Mouse (Mus musculus): ENCODE results near the gene Col4a1. TPM values are rescaled to one million over a fixed set of nuclear protein-coding genes. Genes with fewer than 3 reads are reported as not detected.

Gene Col4a1
- polyA plus RNA-seq, 1 experiment: 14.8 TPM

GRCm38 (mm10) chr8:11206509-11206908, 106.1 kb downstream of the Col4a1 start:
- Histone ChIP-seq H3K27me3 (ENCODE audit: control insufficient read depth, insufficient read depth, low read length) (no peaks in the 10 kb centered on the region), H3K27ac (ENCODE audit: insufficient read depth, low read length) (no peak overlapping the region), H3K4me3 (replicated peaks; ENCODE audit: insufficient read depth, low read depth, low read length) (no peak overlapping the region), H3K4me1 (ENCODE audit: control insufficient read depth, insufficient read depth, low read length) (no peaks in the 10 kb centered on the region)
- DNase-seq: no peak
- TF ChIP-seq POLR2A (IDR thresholded peaks at IDR 0.05; ENCODE audit: borderline replicate concordance, insufficient read depth, low read length) (no peak), CTCF (IDR thresholded peaks at IDR 0.05; ENCODE audit: borderline replicate concordance, insufficient read depth, low read depth, low read length) (no peak)
- WGBS: 61% methylated on average over 8 of the region's 8 CpGs

GRCm38 (mm10) chr8:11205532-11205931, 107.1 kb downstream of the Col4a1 start:
- 82% methylated on average over 9 of the region's 9 CpGs for WGBS
- DNase-seq: no peak
- TF ChIP-seq POLR2A (IDR thresholded peaks at IDR 0.05; ENCODE audit: borderline replicate concordance, insufficient read depth, low read length): no peak
- no peak for TF ChIP-seq CTCF (IDR thresholded peaks at IDR 0.05; ENCODE audit: borderline replicate concordance, insufficient read depth, low read depth, low read length)
- no peak overlapping the region for H3K27ac ChIP-seq (ENCODE audit: insufficient read depth, low read length)
- no peaks in the 10 kb centered on the region for H3K27me3 ChIP-seq (ENCODE audit: control insufficient read depth, insufficient read depth, low read length)
- no peaks in the 10 kb centered on the region for H3K4me1 ChIP-seq (ENCODE audit: control insufficient read depth, insufficient read depth, low read length)
- no peak overlapping the region for H3K4me3 ChIP-seq (replicated peaks; ENCODE audit: insufficient read depth, low read depth, low read length)

GRCm38 (mm10) chr8:11203260-11204110, 109.1 kb downstream of the Col4a1 start:
- DNase-seq: no peak

GRCm38 (mm10) chr8:11198650-11199049, 114.0 kb downstream of the Col4a1 start:
- Histone ChIP-seq H3K4me1 (ENCODE audit: control insufficient read depth, insufficient read depth, low read length) (no peaks in the 10 kb centered on the region), H3K27me3 (ENCODE audit: control insufficient read depth, insufficient read depth, low read length) (no peaks in the 10 kb centered on the region), H3K27ac (ENCODE audit: insufficient read depth, low read length) (no peak overlapping the region), H3K4me3 (replicated peaks; ENCODE audit: insufficient read depth, low read depth, low read length) (no peak overlapping the region)
- 63% methylated on average over 7 of the region's 7 CpGs for WGBS
- peak; percentile 32 to 42 for DNase-seq
- TF ChIP-seq CTCF (IDR thresholded peaks at IDR 0.05; ENCODE audit: borderline replicate concordance, insufficient read depth, low read depth, low read length): no peak
- TF ChIP-seq POLR2A (IDR thresholded peaks at IDR 0.05; ENCODE audit: borderline replicate concordance, insufficient read depth, low read length): no peak

More at GRCm38 (mm10) chr8:11203260-11204110, 109.1 kb downstream of the Col4a1 start:
- no peak overlapping the region for H3K27ac ChIP-seq (ENCODE audit: insufficient read depth, low read length)
- no peaks in the 10 kb centered on the region for H3K4me1 ChIP-seq (ENCODE audit: control insufficient read depth, insufficient read depth, low read length)
- TF ChIP-seq CTCF (IDR thresholded peaks at IDR 0.05; ENCODE audit: borderline replicate concordance, insufficient read depth, low read depth, low read length): no peak
- TF ChIP-seq POLR2A (IDR thresholded peaks at IDR 0.05; ENCODE audit: borderline replicate concordance, insufficient read depth, low read length): no peak
- 70% methylated on average over 12 of the region's 12 CpGs for WGBS
- no peak overlapping the region for H3K4me3 ChIP-seq (replicated peaks; ENCODE audit: insufficient read depth, low read depth, low read length)
- H3K27me3 ChIP-seq (ENCODE audit: control insufficient read depth, insufficient read depth, low read length): no peaks in the 10 kb centered on the region

GRCm38 (mm10) chr8:11197988-11198387, 114.6 kb downstream of the Col4a1 start:
- TF ChIP-seq CTCF (IDR thresholded peaks at IDR 0.05; ENCODE audit: borderline replicate concordance, insufficient read depth, low read depth, low read length) (no peak), POLR2A (IDR thresholded peaks at IDR 0.05; ENCODE audit: borderline replicate concordance, insufficient read depth, low read length) (no peak)
- Histone ChIP-seq H3K27ac (ENCODE audit: insufficient read depth, low read length) (no peak overlapping the region), H3K27me3 (ENCODE audit: control insufficient read depth, insufficient read depth, low read length) (no peaks in the 10 kb centered on the region), H3K4me1 (ENCODE audit: control insufficient read depth, insufficient read depth, low read length) (no peaks in the 10 kb centered on the region), H3K4me3 (replicated peaks; ENCODE audit: insufficient read depth, low read depth, low read length) (no peak overlapping the region)
- 70% methylated on average over 3 of the region's 3 CpGs for WGBS
- no peak for DNase-seq

- no peaks in the 10 kb centered on the region for H3K4me1 ChIP-seq (ENCODE audit: control insufficient read depth, insufficient read depth, low read length)
- H3K4me3 ChIP-seq (replicated peaks; ENCODE audit: insufficient read depth, low read depth, low read length): no peak overlapping the region
- WGBS: 80% methylated on average over 11 of the region's 11 CpGs
- no peaks in the 10 kb centered on the region for H3K27me3 ChIP-seq (ENCODE audit: control insufficient read depth, insufficient read depth, low read length)
- TF ChIP-seq CTCF (IDR thresholded peaks at IDR 0.05; ENCODE audit: borderline replicate concordance, insufficient read depth, low read depth, low read length): no peak
- no peak for TF ChIP-seq POLR2A (IDR thresholded peaks at IDR 0.05; ENCODE audit: borderline replicate concordance, insufficient read depth, low read length)
- DNase-seq: no peak
- no peak overlapping the region for H3K27ac ChIP-seq (ENCODE audit: insufficient read depth, low read length)
Measured at GRCm38 (mm10) chr8:11197261-11197660, 115.4 kb downstream of the Col4a1 start.

- TF ChIP-seq CTCF (IDR thresholded peaks at IDR 0.05; ENCODE audit: borderline replicate concordance, insufficient read depth, low read depth, low read length) (no peak), POLR2A (IDR thresholded peaks at IDR 0.05; ENCODE audit: borderline replicate concordance, insufficient read depth, low read length) (no peak)
- Histone ChIP-seq H3K27me3 (ENCODE audit: control insufficient read depth, insufficient read depth, low read length) (no peaks in the 10 kb centered on the region), H3K4me1 (ENCODE audit: control insufficient read depth, insufficient read depth, low read length) (no peaks in the 10 kb centered on the region), H3K27ac (ENCODE audit: insufficient read depth, low read length) (no peak overlapping the region), H3K4me3 (replicated peaks; ENCODE audit: insufficient read depth, low read depth, low read length) (no peak overlapping the region)
- WGBS: 78% methylated on average over 12 of the region's 12 CpGs
- DNase-seq: no peak
Measured at GRCm38 (mm10) chr8:11192719-11193324, 119.8 kb downstream of the Col4a1 start.
